Mouse (Mus musculus) liver, postnatal 0 days (tissue): ENCODE results near the gene Grm1.

Experiments used
- CTCF ChIP-seq: sonication (generic); IDR thresholded peaks from 2 replicates; pipeline ENCODE4 v1.5.1; 2016; ENCODE audit warnings: antibody characterized with exemption, low read depth
- EP300 ChIP-seq: IDR thresholded peaks from 2 replicates; pipeline ENCODE4 v1.6.1; 2016; ENCODE audit warnings: antibody characterized with exemption, low read depth, mild to moderate bottlenecking

GRCm38 (mm10) chr10:11080725-11081610, 1.2 kb downstream of the Grm1 start:
- TF ChIP-seq CTCF: no peak
- TF ChIP-seq EP300: no peak
